Mouse (Mus musculus): Measurements from ENCODE around the gene Mindy4. TPM values are rescaled to one million over a fixed set of nuclear protein-coding genes. Genes with fewer than 3 reads are reported as not detected.

Mindy4 gene
- polyA plus RNA-seq, 1 experiment from 2014 or later: 17.2 TPM

DNA sequence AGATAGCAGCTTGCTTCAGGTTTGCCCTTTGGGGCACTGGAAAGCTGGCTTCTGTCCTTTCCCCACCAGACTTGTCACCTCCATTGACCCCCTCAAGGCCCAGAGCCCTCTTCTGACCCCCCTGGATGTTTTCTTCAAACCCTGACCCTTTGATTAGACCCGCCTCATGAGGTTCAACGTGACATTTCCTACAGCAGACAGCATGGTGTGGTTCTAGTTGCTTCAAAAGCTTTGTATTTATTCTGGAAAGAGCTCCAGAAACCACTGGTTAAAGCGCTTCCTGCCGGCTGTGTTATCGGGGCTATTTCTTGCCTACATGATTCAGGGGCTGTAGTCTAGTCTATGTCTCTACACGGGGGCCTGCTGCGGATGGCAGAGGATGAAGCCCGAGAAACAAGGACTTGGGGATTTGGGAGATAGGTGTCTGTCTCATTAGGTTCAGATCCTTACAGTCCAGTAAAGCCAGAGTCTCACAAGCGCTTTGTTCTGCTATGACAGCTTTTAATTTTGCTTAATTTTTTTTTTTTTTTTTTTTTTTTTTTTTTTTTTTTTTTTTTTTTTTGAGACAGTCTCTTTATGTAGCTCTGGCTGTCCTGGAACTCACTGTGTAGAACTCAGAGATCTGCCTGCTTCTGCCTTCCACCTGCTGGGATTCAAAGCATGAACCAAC, 37.5 kb downstream of the Mindy4 start:
- H3K27ac ChIP-seq (replicated peaks; ENCODE audit: low read depth, low read length): no peak overlapping the region
- H3K4me3 ChIP-seq (ENCODE audit: low read depth, low read length): no peak overlapping the region
- H3K9me3 ChIP-seq (ENCODE audit: control insufficient read depth, low read length): no peaks in the 10 kb centered on the region
- no peak overlapping the region for H3K4me2 ChIP-seq (ENCODE audit: low read depth, severe bottlenecking)
- no peak for DNase-seq (ENCODE audit: low spot score)
- no peak overlapping the region for H3K9ac ChIP-seq (ENCODE audit: low read length)
- no peaks in the 10 kb centered on the region for H3K36me3 ChIP-seq (ENCODE audit: control insufficient read depth, insufficient read depth, low read length)
- no peak for ATAC-seq (ENCODE audit: insufficient number of reproducible peaks, low FRiP score, low TSS enrichment, low read depth)
- WGBS: 91% methylated on average over 9 of the region's 9 CpGs
- no peaks in the 10 kb centered on the region for H3K27me3 ChIP-seq (ENCODE audit: control insufficient read depth, insufficient read depth, low read length)
- no peaks in the 10 kb centered on the region for H3K4me1 ChIP-seq (ENCODE audit: control insufficient read depth, insufficient read depth, low read length)

DNA sequence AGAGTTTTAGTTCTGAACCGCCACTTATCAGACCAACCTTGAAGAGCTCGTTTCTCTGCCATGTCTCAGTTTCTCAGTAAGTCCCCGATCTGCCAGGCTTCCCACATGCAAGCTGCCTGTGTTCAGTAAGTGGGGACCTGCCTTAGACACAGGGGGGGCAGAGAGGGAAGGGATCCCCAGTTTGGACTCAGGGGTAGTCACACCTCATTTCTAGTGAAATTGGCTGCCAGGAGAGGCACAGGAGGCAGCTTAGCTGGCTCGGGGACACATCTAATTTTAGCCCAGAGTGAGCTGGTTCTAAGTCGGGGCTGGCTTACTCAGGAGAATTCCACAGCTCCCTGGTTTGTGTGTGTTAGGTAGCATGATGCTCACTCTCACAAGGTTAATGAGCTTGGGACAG, 38.3 kb downstream of the Mindy4 start:
- Histone ChIP-seq H3K4me3 (ENCODE audit: low read depth, low read length) (no peak overlapping the region), H3K36me3 (ENCODE audit: control insufficient read depth, insufficient read depth, low read length) (no peaks in the 10 kb centered on the region), H3K9ac (ENCODE audit: low read length) (no peak overlapping the region), H3K27me3 (ENCODE audit: control insufficient read depth, insufficient read depth, low read length) (no peaks in the 10 kb centered on the region), H3K4me1 (ENCODE audit: control insufficient read depth, insufficient read depth, low read length) (no peaks in the 10 kb centered on the region), H3K9me3 (ENCODE audit: control insufficient read depth, low read length) (no peaks in the 10 kb centered on the region), H3K27ac (replicated peaks; ENCODE audit: low read depth, low read length) (no peak overlapping the region), H3K4me2 (ENCODE audit: low read depth, severe bottlenecking) (no peak overlapping the region)
- no peak for DNase-seq (ENCODE audit: low spot score)
- WGBS: 80% methylated on average over 5 of the region's 5 CpGs
- ATAC-seq (ENCODE audit: insufficient number of reproducible peaks, low FRiP score, low TSS enrichment, low read depth): no peak

DNA sequence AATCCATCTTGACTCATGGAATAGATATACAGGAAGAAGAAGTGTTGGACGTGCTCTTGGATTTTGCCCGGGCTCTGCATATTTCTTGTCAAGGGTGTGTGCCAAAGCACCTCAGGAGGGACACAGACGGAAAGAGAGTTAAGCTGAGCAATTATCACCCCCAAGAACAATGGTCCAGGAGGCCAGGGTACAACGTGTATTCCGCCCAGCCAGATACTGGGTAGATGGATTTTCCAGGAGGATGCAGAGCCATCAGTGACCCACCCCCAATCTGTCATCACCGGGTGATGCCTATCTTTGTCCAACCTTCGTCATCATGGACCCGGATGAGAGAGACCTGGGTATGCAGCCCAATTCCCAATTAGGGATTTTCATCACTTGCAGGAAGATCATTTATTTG, 42.5 kb downstream of the Mindy4 start:
- H3K27ac ChIP-seq (replicated peaks; ENCODE audit: low read depth, low read length): no peak overlapping the region
- H3K4me2 ChIP-seq (ENCODE audit: low read depth, severe bottlenecking): no peak overlapping the region
- no peaks in the 10 kb centered on the region for H3K27me3 ChIP-seq (ENCODE audit: control insufficient read depth, insufficient read depth, low read length)
- 92% methylated on average over 8 of the region's 8 CpGs for WGBS
- no peak for DNase-seq (ENCODE audit: low spot score)
- no peaks in the 10 kb centered on the region for H3K9me3 ChIP-seq (ENCODE audit: control insufficient read depth, low read length)
- ATAC-seq (ENCODE audit: insufficient number of reproducible peaks, low FRiP score, low TSS enrichment, low read depth): no peak
- H3K9ac ChIP-seq (ENCODE audit: low read length): no peak overlapping the region
- H3K36me3 ChIP-seq (ENCODE audit: control insufficient read depth, insufficient read depth, low read length): no peaks in the 10 kb centered on the region
- no peak overlapping the region for H3K4me3 ChIP-seq (ENCODE audit: low read depth, low read length)
- no peaks in the 10 kb centered on the region for H3K4me1 ChIP-seq (ENCODE audit: control insufficient read depth, insufficient read depth, low read length)

DNA sequence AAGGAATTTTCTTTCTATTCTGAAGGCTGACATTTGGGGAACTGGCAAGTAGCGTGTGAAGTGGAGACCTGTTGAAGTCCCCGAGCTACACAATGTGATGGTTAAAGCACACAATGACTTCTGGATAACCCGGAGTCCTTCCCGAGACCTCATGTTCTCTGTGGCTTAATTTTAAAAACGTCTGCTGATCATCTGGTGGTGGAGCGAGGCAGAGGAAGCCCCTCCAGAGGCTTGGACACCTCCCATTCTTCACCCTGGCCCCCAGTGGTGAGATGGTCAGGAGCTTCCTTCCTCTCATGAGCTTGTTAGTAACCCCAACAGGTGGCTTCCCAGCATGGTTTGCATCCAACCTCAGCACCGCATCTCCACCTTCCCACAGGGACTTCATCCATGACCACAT, 43.3 kb downstream of the Mindy4 start:
- Histone ChIP-seq H3K9ac (ENCODE audit: low read length) (no peak overlapping the region), H3K27me3 (ENCODE audit: control insufficient read depth, insufficient read depth, low read length) (no peaks in the 10 kb centered on the region), H3K27ac (replicated peaks; ENCODE audit: low read depth, low read length) (no peak overlapping the region), H3K9me3 (ENCODE audit: control insufficient read depth, low read length) (no peaks in the 10 kb centered on the region), H3K4me2 (ENCODE audit: low read depth, severe bottlenecking) (no peak overlapping the region), H3K4me1 (ENCODE audit: control insufficient read depth, insufficient read depth, low read length) (no peaks in the 10 kb centered on the region), H3K36me3 (ENCODE audit: control insufficient read depth, insufficient read depth, low read length) (no peaks in the 10 kb centered on the region), H3K4me3 (ENCODE audit: low read depth, low read length) (no peak overlapping the region)
- ATAC-seq (ENCODE audit: insufficient number of reproducible peaks, low FRiP score, low TSS enrichment, low read depth) (no peak), DNase-seq (ENCODE audit: low spot score) (no peak)
- WGBS: 95% methylated on average over 7 of the region's 7 CpGs

DNA sequence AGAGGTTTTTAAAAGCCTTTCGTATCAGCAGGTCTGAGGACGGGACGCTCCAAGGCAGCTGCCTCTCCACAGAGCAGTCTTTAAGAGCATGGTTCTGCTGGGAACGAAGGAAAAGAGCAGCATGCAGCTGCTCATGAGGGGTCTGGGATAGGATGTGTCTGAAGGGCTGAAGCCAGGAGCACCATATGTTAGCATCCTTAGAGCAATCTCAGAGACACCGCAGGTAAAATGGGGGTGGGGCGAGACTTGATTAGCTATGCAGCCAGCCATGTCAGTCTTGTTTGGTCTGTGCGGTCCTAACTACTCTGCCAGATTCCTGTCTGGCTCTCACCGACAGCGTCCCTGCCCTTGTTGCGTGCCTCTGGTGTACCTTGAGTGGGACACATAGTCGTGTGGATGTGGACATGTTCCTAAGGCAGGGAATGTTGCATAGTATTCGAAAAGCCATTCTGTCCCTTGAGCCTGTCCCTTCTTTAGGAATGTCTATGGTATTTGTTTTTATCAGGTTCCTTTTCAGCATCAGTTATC, 43.8 kb downstream of the Mindy4 start:
- ATAC-seq (ENCODE audit: insufficient number of reproducible peaks, low FRiP score, low TSS enrichment, low read depth) (no peak), DNase-seq (ENCODE audit: low spot score) (no peak)
- Histone ChIP-seq H3K27ac (replicated peaks; ENCODE audit: low read depth, low read length) (no peak overlapping the region), H3K9ac (ENCODE audit: low read length) (no peak overlapping the region), H3K9me3 (ENCODE audit: control insufficient read depth, low read length) (no peaks in the 10 kb centered on the region), H3K4me3 (ENCODE audit: low read depth, low read length) (no peak overlapping the region), H3K27me3 (ENCODE audit: control insufficient read depth, insufficient read depth, low read length) (no peaks in the 10 kb centered on the region), H3K4me1 (ENCODE audit: control insufficient read depth, insufficient read depth, low read length) (no peaks in the 10 kb centered on the region), H3K36me3 (ENCODE audit: control insufficient read depth, insufficient read depth, low read length) (no peaks in the 10 kb centered on the region), H3K4me2 (ENCODE audit: low read depth, severe bottlenecking) (no peak overlapping the region)
- WGBS: 88% methylated on average over 12 of the region's 12 CpGs

DNA sequence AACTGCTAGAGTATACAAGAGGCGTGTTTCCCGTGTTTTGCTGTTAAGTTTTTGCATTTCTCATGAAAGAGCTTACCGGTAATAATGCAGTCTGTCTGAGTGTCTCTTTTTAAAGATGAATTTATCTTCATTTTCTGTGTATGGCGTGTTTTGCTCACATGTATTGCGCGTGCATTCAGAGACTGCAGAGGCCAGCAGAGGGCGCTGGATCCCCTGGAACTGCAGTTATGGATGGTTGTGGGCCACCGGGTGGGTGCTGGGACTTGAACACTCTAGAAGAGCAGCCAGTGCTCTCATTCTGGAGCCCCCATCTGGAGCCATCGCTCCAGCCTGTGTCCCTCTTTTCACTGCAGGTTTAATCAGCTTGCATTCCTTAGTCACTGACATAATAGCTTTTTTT, 46.1 kb downstream of the Mindy4 start:
- H3K4me1 ChIP-seq (ENCODE audit: control insufficient read depth, insufficient read depth, low read length): no peaks in the 10 kb centered on the region
- ATAC-seq (ENCODE audit: insufficient number of reproducible peaks, low FRiP score, low TSS enrichment, low read depth) (no peak), DNase-seq (ENCODE audit: low spot score) (no peak)
- H3K9ac ChIP-seq (ENCODE audit: low read length): no peak overlapping the region
- no peak overlapping the region for H3K4me3 ChIP-seq (ENCODE audit: low read depth, low read length)
- no peaks in the 10 kb centered on the region for H3K27me3 ChIP-seq (ENCODE audit: control insufficient read depth, insufficient read depth, low read length)
- 92% methylated on average over 9 of the region's 9 CpGs for WGBS
- no peaks in the 10 kb centered on the region for H3K9me3 ChIP-seq (ENCODE audit: control insufficient read depth, low read length)
- no peaks in the 10 kb centered on the region for H3K36me3 ChIP-seq (ENCODE audit: control insufficient read depth, insufficient read depth, low read length)
- no peak overlapping the region for H3K27ac ChIP-seq (replicated peaks; ENCODE audit: low read depth, low read length)
- H3K4me2 ChIP-seq (ENCODE audit: low read depth, severe bottlenecking): no peak overlapping the region

DNA sequence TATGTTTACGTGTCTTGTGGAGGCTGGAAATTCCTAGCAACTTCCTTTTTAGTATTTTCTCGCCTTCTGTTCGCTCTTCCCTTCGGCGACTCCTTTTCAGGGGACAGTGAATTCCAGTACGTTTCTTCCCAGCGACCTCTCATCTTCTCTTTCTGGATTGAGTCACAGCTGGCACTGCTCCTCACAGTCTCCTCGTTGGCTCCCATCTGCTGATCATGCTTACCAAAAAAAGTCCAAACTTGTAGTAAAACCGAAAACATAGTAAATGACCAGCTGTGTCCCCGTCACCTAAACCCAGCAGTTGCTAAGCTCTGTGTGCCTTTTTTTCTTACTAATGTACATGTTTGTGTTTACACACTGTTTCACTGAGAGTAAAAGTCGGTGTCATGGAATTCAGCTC, 47.6 kb downstream of the Mindy4 start:
- DNase-seq (ENCODE audit: low spot score): no peak
- WGBS: 85% methylated on average over 11 of the region's 11 CpGs

DNA sequence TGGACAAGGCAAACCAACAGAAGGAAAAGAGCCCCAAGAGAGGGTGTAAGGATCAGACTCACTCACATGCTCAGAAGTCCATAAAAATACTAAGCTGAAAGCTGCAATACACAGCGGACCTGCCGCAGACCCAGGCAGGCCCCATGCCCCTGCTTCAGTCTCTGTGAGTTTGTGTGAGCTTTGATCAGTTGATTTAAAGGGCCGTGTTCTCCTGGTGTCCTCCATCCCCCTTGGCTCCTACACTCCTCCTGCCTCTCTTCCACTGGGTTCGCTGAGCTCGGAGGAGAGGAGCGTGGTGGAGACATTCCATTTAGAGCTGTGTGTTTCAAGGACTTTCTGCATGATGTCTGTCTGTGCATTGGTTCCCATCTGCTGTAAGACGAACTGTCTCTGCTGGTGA, 48.4 kb downstream of the Mindy4 start:
- Histone ChIP-seq H3K27ac (replicated peaks; ENCODE audit: low read depth, low read length) (no peak overlapping the region), H3K36me3 (ENCODE audit: control insufficient read depth, insufficient read depth, low read length) (no peaks in the 10 kb centered on the region), H3K4me1 (ENCODE audit: control insufficient read depth, insufficient read depth, low read length) (no peaks in the 10 kb centered on the region), H3K4me2 (ENCODE audit: low read depth, severe bottlenecking) (no peak overlapping the region), H3K4me3 (ENCODE audit: low read depth, low read length) (no peak overlapping the region), H3K27me3 (ENCODE audit: control insufficient read depth, insufficient read depth, low read length) (no peaks in the 10 kb centered on the region), H3K9ac (ENCODE audit: low read length) (no peak overlapping the region), H3K9me3 (ENCODE audit: control insufficient read depth, low read length) (no peaks in the 10 kb centered on the region)
- ATAC-seq (ENCODE audit: insufficient number of reproducible peaks, low FRiP score, low TSS enrichment, low read depth) (no peak), DNase-seq (ENCODE audit: low spot score) (no peak)
- 71% methylated on average over 7 of the region's 7 CpGs for WGBS

More for the DNA sequence above, 47.6 kb downstream of the Mindy4 start:
- Histone ChIP-seq H3K36me3 (ENCODE audit: control insufficient read depth, insufficient read depth, low read length) (no peaks in the 10 kb centered on the region), H3K9me3 (ENCODE audit: control insufficient read depth, low read length) (no peaks in the 10 kb centered on the region), H3K9ac (ENCODE audit: low read length) (no peak overlapping the region), H3K4me2 (ENCODE audit: low read depth, severe bottlenecking) (no peak overlapping the region), H3K4me3 (ENCODE audit: low read depth, low read length) (no peak overlapping the region), H3K27ac (replicated peaks; ENCODE audit: low read depth, low read length) (no peak overlapping the region), H3K27me3 (ENCODE audit: control insufficient read depth, insufficient read depth, low read length) (no peaks in the 10 kb centered on the region), H3K4me1 (ENCODE audit: control insufficient read depth, insufficient read depth, low read length) (no peaks in the 10 kb centered on the region)
- ATAC-seq (ENCODE audit: insufficient number of reproducible peaks, low FRiP score, low TSS enrichment, low read depth): no peak

DNA sequence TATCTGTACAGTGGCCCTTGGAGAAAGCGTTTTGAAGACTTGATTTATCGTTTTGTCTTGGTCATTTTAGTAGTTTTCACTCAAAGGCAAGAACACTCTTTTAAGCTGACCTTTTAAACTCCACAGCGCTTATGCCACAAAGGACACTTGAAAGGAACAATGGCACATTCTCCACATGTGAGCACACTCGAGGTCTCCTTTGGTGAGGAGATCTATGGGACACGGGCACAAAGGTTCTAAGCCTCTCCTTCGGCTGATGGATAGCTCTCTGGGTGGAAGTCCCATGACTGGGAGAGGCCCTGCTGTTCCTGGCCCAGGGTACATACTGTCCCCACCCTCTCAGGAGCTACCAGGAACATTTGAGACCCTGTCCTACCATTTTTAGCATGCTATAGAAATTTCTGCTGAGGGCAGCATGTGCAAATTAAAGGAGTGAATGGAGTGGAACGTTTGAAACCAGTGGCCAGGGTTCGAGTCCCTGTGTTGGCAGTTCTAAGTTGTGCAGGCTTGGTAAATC, 49.6 kb downstream of the Mindy4 start:
- Histone ChIP-seq H3K9me3 (ENCODE audit: control insufficient read depth, low read length) (no peaks in the 10 kb centered on the region), H3K4me1 (ENCODE audit: control insufficient read depth, insufficient read depth, low read length) (no peaks in the 10 kb centered on the region), H3K4me2 (ENCODE audit: low read depth, severe bottlenecking) (no peak overlapping the region), H3K27me3 (ENCODE audit: control insufficient read depth, insufficient read depth, low read length) (no peaks in the 10 kb centered on the region), H3K27ac (replicated peaks; ENCODE audit: low read depth, low read length) (no peak overlapping the region), H3K4me3 (ENCODE audit: low read depth, low read length) (no peak overlapping the region), H3K9ac (ENCODE audit: low read length) (no peak overlapping the region), H3K36me3 (ENCODE audit: control insufficient read depth, insufficient read depth, low read length) (no peaks in the 10 kb centered on the region)
- no peak for DNase-seq (ENCODE audit: low spot score)
- ATAC-seq (ENCODE audit: insufficient number of reproducible peaks, low FRiP score, low TSS enrichment, low read depth): no peak
- WGBS: 83% methylated on average over 8 of the region's 8 CpGs
